Mouse (Mus musculus) mesoderm, embryonic 11.5 days (tissue): Measurements from ENCODE around the gene Gab2.

ENCODE experiments used
- DNase-seq: peaks from one replicate; pipeline ENCODE4 v3.0.0-alpha.2; 2012; ENCODE audit warnings: low read depth, low spot score

Gene Gab2

DNA sequence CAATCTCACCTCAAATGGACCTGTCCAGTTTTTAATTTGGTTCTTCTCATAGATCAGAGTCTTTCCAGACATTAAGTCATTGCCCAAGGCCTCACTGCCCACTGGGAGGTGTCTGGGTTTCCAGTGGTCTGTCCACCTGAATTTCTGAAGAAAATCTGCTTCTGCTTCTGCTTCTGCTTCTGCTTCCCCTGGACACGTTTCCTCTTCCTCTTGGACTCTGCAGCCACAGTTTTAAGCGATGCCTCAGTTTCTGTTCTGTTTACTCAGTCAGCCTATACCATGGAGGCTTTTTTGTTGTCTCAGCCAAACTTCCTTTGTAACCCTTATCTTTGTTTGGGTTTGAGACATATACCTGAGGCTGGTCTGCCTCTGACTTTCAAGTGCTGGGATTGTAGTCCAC is 170.3 kb downstream of the Gab2 start:
- DNase-seq = no peak

DNA sequence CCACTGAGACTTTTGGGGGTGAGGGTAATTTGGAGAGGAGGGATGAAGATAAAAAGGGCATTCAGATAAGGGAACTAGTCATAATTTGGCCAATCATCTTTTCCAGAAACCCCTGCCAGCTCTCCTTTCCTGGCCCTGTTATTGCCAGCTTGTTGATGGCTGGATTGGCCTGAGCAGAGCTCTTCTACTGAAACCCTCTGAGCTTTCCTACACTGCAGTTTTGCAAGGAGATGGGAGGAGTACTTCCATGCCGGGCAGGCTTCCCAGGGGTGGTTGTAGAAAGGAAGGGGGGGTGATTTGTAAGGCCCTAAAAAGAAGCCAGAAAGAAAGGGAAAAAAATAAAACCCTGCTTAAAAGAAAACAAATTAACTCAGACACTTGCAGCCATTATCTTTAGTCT is 181.2 kb downstream of the Gab2 start:
- DNase-seq = no peak

DNA sequence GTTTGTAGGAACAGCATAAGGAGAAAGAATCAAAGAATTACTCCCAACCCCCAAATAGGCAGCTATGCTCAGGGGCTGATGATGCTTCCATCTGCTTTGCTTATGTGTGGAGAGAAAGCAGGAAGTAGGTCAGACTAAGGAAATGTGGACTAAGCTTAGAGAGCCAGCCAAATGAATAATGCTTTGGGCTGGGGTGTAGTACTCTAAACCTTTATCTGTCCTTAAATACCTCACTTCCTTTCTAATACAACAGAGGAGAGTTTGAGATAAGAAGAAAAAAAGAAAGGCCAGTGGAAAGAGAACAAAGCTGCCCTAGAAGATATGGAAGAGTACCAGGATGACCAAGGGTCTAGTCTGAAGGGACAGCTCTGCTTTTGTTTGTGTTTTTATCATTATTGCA is 189.0 kb downstream of the Gab2 start:
- DNase-seq = no peak

DNA sequence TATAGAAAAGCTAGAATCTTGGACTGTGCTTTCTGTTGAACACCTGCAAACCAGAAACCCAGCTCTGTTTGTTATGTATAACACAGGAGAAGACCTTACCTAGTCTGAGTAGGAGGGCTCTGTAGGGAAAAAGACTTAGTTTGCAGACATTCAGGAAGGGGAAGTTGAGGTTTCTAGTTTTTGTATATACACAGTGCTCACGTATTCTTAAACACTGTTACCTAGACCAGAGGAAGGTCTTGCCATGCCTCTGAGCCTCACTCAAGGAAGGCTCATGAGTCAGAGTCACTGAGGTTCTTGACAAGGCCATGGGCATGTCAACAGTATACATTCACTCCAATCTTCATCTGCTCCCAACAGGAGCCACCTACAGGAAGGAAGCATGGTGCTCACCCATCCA is 189.7 kb downstream of the Gab2 start:
- no peak for DNase-seq

DNA sequence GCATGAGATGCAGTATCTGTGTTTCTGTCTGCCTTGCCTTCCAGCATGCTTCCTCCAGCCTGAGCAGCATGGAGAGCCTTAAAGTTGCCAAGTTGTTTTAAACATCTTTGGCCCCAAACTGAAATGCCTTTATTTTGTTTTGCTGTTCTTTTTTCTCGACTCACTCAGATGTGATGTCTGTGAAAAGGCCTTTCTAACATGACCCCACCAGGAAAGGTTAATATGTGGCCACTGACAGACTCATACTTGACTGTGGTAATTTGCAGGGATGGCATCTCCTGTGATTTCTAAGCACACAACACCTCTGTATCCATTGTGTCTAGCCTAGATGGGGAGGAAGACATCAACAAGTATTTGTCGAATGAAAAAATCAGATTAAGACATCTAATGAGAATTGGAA is 215.6 kb downstream of the Gab2 start:
- DNase-seq = no peak

DNA sequence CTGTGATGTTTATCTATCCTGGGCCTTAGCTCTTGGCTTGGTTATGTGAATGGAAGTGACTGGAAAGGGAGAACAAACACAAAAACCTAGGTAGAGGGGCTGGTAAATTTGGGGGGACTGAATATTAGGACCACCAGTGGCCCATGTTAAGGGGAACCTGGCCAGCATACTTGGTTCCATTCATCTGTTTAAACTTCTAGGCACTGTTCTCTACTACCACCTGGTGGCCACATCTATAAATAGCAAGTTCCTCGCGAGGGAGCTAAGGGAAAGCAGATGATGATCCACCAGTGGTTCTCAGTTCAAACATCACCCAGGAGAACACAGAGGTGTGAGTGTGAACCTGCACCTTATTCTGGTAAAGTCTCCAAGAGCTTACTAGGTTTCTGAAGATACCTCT is 216.1 kb downstream of the Gab2 start:
- peak; percentile 71 for DNase-seq

DNA sequence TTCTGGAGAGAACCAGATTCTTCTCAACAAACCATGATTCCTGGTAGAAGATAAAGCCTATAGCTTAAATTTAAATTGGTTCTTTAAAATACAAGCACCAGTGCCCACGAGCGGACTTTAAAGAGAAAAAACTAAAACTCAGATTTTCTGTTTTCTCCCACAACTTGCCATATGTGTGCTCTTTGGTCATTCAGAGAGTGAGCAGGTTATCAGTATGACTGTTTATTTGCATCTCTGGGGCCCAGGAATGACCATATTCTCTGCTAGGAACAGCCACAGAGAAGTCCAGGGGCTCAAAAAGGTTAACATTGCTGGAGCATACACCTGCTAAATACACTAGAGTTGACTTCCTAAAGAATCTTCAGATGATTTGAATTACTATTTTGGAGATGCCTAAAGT is 216.9 kb downstream of the Gab2 start:
- no peak for DNase-seq

DNA sequence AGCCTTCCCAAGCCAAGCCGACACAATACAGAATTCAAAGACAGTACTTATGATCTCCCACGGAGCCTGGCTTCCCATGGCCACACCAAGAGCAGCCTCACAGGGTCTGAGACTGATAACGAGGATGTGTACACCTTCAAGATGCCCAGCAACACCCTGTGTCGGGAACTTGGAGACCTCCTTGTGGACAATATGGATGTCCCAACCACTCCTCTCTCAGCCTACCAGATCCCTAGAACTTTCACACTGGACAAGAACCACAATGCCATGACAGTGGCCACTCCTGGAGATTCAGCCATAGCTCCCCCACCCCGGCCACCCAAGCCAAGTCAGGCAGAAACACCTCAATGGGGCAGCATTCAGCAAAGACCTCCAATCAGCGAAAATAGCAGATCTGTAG is 217.6 kb downstream of the Gab2 start:
- no peak for DNase-seq

DNA sequence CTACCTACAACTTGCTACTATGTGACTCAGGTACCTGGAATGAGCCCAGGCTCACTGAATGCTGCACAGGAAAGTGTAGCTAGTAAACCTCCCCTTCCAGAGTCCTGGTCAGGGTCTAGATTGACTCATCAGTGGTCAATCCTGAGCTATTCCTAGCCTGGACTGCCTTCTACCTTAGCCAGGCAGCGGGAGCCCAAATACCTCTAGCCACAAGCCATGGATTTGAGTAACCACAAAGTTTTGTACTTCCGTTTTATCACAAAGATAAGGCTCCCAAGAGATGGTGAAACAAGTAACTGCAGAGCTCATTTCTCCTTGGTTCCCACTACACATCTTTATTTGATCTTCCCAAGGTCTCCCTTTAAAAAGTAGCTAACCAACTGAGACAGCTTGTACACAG is 219.5 kb downstream of the Gab2 start:
- DNase-seq = no peak

DNA sequence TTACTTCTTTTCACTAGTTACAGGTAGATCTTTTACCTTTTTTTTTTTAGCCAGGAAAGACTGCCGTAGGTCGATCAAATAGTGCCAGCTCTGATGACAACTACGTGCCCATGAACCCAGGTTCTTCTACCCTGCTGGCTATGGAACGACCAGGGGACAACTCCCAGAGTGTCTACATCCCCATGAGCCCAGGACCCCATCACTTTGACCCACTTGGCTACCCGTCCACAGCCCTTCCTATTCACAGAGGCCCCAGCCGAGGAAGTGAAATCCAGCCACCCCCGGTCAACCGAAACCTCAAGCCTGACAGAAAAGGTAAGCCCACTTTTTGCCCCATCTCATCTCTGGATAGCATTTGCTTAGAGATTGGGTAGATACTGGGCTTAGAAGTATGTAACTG is 219.9 kb downstream of the Gab2 start:
- no peak for DNase-seq

DNA sequence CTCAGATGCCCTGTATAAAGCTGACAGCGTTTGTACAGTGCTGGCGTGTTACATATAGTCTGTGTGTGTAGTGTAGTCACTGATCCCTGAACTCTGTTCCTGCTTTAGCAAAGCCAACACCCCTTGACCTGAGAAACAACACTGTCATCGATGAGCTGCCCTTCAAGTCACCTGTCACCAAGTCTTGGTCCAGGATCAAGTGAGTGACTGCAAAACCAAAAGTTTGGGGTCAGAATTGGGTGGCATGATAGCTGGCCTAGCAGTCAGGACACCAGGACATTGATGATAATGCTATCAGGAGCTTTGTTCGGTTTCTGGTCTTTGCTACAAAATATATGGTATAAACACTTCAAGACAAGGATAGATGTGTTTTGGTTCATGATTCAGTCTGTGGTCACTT is 220.9 kb downstream of the Gab2 start:
- DNase-seq = no peak

DNA sequence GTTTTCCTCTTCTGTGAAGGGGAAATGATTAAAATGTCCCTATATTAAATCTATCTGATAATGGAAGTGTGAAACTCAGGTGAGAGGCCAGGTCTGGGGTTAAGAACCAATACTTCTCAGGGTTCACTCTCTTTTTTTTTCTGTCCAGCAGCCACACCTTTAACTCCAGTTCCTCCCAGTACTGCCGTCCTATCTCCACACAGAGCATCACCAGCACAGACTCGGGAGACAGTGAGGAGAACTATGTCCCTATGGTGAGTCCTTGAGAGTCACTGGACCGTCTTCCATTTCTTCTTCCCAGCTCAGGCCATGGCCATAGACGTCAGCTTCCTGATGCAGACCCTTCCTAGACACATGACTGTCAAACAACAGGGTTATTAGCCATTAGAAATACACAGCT is 221.5 kb downstream of the Gab2 start:
- no peak for DNase-seq

DNA sequence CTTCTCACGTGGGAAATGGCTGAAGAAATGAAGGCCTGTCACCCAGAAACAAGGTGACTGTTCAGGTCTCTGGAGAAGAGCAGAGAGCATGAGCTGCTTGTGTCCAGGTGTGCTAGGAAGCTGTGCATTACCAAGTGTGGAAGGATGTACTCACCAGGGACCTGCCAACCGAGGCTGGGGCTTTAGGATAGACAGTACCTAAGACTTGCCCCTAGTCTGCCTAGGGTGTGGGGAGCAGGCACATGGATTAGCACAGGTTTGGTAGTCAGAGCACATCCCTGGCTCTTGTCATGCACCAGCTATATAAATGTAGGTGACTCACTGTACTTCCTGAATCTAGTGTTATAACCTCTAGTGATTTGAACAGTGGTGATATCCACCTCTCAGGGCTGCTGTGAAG is 222.2 kb downstream of the Gab2 start:
- no peak for DNase-seq

DNA sequence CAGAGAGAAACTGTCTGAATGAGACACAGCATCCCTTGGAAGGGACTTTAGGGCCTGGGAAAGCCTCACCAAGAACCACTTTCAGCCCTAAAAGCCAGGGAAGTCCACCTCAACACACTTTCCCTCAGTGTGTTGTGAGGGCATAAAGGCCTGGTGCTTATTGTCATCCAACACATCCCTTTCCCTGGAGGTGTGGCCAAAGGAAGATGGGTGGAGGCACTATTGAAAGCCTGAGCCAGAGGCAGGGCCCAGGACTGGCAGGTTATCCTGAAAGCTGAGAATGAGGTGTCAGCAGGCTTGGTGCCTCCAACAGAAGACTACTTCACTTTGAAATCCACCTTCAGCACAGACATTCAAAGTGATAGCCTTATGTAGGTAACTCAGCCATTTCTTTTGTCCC is 223.1 kb downstream of the Gab2 start:
- DNase-seq = no peak

DNA sequence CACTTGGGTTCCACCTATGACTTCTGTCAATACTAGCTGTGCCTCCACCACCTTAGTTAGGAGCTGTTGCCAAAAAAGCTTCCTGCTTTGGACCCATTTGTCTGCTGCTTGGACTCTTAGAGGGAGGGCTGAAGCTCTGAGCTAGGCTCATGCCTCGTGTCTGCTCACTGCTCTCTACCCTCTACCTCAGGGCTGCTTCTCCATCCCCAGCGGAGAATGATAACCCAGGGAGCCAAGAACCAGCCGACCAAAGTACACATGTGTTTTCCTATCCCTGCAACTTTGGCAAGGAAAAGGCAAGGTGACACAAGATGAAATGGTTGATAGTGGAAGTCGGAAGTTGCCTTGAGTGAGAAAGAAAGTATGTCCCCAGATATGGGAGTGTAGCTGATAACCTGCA is 223.8 kb downstream of the Gab2 start:
- no peak for DNase-seq

DNA sequence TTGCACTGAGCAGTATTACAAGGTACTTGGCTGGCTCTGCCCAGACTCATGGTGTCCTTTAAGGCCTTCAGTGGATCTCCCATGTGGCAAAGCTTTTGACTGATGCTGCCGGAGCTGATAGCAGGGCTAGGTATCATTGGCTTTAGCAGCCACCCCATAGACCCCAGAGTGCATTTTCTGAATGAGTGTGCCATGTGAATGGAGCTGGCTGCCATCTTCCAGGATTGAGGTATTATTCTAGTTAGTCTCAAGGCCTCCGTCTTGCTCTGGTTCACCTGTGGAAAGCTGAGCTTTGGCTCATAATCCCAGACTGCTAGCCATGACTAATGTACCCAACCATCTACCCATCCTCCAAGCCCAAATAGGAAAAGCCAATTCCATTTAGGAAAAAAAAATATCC is 225.4 kb downstream of the Gab2 start:
- DNase-seq = no peak

DNA sequence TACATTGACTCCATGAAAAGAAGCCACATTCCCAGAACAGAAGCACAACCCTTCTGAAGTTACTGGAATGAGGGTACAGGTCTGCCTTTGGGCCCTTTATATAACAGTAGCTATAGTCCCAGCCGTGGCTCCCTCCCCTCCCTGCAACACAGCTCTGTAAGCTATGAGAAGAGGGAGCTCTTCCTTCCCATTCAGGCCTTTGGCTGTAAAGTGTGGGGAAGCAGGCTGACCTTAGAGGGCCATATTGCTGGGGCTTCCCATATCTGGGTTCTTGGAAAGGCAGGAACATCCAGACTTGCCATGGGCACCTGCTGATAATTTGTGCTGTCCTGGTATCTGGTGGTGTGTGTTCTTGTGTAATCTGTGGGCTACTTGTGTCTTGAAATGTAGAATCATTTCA is 226.2 kb downstream of the Gab2 start:
- no peak for DNase-seq

DNA sequence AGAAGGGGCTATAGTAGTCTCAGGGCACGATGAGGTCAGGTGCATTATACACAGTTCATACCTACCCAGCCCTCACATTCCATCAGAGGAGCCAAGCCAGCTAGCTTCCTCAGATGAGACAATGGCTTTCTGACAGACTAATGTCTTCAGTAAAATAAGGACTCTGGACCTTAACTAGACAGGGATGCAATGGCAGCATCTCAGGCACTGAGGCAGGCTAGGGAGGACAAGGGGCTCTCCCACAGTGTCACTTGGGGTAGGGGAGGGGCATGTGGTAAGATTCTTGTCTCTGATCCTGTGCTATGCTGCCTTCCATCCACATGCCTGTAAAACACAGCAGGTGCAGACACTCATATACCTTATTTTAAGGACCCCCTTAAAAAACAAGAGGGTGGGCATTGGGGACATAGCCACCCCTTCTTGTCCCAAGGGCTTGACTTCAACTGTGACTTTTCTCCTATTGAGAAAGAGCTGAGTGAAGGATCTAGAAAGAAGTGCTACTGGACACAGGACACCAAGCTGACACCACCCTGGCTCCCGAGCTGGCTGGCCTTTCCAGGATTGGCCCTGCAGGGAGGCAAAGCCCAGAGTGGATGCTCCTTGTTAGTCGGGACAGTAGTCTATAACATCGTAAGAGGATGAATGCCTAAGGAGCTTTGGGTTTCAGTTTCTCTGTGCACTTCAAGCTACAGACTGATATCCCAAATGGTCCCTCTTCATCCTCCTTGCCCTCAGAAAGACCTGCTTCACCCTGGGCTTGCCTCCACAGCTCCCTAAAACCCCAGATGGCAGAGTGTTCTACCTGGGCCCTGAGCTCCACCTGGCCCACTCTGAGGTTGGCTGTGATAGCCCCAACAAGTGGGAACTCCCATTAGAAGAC is 228.3 kb downstream of the Gab2 start:
- no peak for DNase-seq

DNA sequence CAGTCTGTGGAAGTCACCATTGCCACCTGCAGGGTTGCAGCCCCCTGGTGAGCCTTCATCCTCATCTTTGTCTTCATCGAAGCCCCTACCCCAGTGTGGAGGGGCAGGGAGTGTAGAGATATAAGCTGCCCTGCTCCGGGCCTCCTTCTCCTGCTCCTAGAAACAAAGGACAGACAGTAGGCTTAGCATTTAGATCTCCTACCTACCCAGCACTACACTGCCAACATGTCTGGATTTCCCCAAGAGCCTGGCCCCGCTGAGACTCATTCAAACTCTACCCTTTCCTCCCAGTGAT is 228.9 kb downstream of the Gab2 start:
- DNase-seq = no peak

DNA sequence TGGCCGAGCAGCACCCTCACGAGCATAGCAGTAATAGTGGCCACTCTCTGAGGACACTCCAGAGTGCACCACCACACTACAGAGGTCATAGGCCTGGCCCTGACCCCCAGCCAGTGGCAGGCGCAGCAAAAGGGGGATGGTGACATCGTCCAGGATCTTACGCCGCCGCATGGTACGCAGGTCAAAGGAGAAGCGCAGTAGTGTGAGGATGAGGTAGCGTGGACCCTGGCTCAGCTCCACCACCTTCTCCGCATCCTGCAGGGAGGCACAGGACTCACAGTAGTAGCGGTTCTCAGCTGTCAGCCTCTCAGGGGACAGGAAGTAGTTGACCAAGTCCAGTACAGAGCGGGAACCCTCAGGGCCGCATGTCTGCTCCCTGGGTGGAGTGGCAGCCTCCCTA is 230.2 kb downstream of the Gab2 start:
- DNase-seq = no peak

DNA sequence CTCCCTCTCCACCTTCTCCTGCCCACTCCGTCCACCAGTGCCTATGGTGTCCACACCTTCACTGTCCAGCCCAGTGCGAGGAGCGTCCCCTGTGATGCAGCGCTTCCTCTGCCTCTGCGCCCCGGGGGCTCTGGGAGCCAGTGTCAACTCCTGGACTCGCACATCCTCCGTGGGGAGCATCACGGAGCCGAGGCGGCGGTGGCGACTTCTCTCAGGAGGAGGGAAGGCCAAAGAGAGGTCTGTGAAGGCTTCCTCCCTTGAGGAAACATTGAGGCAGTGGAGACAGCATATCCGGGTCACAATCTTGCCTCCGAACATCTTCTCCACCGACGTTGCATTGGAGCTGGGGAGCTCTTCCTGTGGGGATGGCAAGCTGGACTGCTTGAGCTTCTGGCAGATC is 230.8 kb downstream of the Gab2 start:
- DNase-seq = no peak

DNA sequence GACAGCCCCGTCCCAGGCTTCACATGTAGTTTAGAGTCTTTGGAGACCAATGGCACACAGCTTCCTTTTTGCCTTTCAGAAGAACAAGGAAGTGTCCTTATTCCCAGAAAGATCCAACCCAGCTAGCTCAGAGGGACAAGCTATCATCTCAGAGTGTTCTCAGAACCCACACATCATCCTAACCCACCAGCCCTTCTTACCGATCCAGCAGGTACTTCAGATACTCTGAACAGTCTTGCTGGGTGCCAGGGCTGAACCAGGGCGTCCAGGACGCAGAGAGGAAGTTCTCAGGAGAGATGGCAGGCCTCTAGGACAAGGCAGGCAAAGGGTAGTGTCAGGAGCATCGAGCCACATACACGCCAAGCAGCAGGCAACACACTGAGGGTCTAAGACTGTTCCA is 231.5 kb downstream of the Gab2 start:
- DNase-seq = no peak

DNA sequence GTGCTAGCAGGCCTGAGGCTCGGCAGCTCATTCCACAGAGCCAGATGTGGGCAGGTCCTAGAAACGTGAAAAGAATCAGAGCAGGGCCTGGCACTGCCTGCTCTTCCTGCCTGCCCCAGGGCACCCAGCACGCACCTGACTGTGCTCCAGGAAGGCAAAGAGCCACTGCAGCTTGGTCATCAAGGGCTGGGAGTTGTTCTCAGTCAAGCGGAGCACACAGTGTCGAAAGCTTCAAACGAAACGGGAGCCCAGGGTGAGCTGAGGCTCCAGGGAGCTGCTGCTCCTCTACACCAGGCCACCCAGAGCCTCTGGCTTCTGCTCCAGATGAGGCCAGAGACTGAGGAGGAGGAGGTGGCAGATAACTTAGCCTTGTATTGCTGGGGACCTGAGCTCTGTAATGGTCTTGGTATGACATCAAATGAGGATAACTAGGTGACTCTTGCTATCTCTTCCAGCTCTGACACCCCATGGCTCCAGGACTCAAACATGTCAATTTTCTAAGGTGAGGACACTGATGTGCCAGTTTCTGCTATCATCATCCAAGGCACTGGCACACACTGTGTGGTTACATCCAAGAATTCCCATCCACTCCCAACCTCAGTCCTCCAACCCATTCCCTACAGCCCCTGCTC is 232.1 kb downstream of the Gab2 start:
- no peak for DNase-seq

DNA sequence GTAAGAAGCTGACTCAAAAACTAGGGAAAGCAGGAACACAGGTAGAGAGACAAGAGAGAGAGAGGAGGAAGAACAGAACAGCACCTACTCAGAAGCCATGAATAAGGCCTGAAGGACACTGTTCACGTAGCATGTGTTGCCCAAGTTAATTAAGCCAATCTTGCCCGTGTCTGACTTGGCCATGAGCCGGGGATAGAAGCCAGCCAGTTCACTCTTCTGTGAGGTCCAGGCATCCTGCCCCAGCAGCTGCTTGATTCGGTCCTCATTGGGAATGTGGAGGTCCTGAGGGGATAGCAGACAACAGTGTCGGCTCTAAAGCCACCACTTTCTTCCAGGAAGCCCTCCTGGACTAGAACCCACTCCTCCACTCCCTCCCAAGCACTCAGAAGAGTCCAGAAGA is 233.3 kb downstream of the Gab2 start:
- no peak for DNase-seq
